Mouse (Mus musculus) embryonic fibroblast, embryonic 13.5 days (primary cell): Measurements from ENCODE around the gene Dock6. TPM values are rescaled to one million over a fixed set of nuclear protein-coding genes. Genes with fewer than 3 reads are reported as not detected.

Source experiments
- H3K27ac ChIP-seq: 2 replicates; pipeline ENCODE4 v1.5.1; 2012; ENCODE audit warnings: low read length, control low read depth, inconsistent platforms; ENCODE audit not compliant: insufficient read depth
- H3K4me1 ChIP-seq: 2 replicates; pipeline ENCODE4 v1.6.1; 2011; ENCODE audit warnings: low read length; ENCODE audit not compliant: control insufficient read depth, insufficient read depth
- H3K4me3 ChIP-seq: 2 replicates; pipeline ENCODE4 v1.5.1; 2011; ENCODE audit warnings: mild to moderate bottlenecking, control low read depth, low read length; ENCODE audit not compliant: insufficient read depth
- CTCF ChIP-seq: IDR thresholded peaks from 2 replicates; pipeline ENCODE4 v1.5.1; 2011; ENCODE audit warnings: mild to moderate bottlenecking, control low read depth, low read length, moderate library complexity, borderline replicate concordance; ENCODE audit not compliant: insufficient read depth
- POLR2A ChIP-seq: IDR thresholded peaks from 2 replicates; pipeline ENCODE4 v1.6.1; 2011; ENCODE audit warnings: low read depth, mild to moderate bottlenecking, control low read depth, low read length, moderate library complexity
- polyA plus RNA-seq: library from polyadenylated mRNA; stranded (reverse); fragments of >200 nt; gene quantifications from 2 replicates; pipeline ENCODE4 v1.2.4, GENCODE M21; 2011; ENCODE audit warnings: low read depth; ENCODE audit not compliant: missing spikeins, insufficient read length

Gene Dock6
- polyA plus RNA-seq, 1 experiment: 18.6 TPM

GRCm38 (mm10) chr9:21830936-21831335 is 21.5 kb downstream of the Dock6 start:
- TF ChIP-seq POLR2A: no peak
- no peak for TF ChIP-seq CTCF
- Histone ChIP-seq H3K4me1 (no peaks in the 10 kb centered on the region), H3K4me3 (no peak overlapping the region), H3K27ac (no peak overlapping the region)

- TF ChIP-seq CTCF: no peak
- no peak for TF ChIP-seq POLR2A
- H3K4me3 ChIP-seq: no peak overlapping the region
- H3K4me1 ChIP-seq: no peaks in the 10 kb centered on the region
- no peak overlapping the region for H3K27ac ChIP-seq
Observed at GRCm38 (mm10) chr9:21830461-21830850, 22.0 kb downstream of the Dock6 start.

- Histone ChIP-seq H3K4me3 (no peak overlapping the region), H3K27ac (no peak overlapping the region), H3K4me1 (no peaks in the 10 kb centered on the region)
- TF ChIP-seq CTCF: no peak
- no peak for TF ChIP-seq POLR2A
Observed at GRCm38 (mm10) chr9:21829834-21830460, 22.5 kb downstream of the Dock6 start.

- no peak overlapping the region for H3K27ac ChIP-seq
- H3K4me1 ChIP-seq: no peaks in the 10 kb centered on the region
- TF ChIP-seq POLR2A (no peak), CTCF (no peak)
- H3K4me3 ChIP-seq: no peak overlapping the region
Observed at GRCm38 (mm10) chr9:21824366-21824765, 28.1 kb downstream of the Dock6 start.

- TF ChIP-seq CTCF (no peak), POLR2A (no peak)
- Histone ChIP-seq H3K4me3 (no peak overlapping the region), H3K27ac (no peak overlapping the region), H3K4me1 (no peaks in the 10 kb centered on the region)
Observed at GRCm38 (mm10) chr9:21823957-21824356, 28.5 kb downstream of the Dock6 start.

GRCm38 (mm10) chr9:21822686-21823085 is 29.7 kb downstream of the Dock6 start:
- Histone ChIP-seq H3K4me3 (no peak overlapping the region), H3K27ac (no peak overlapping the region), H3K4me1 (no peaks in the 10 kb centered on the region)
- TF ChIP-seq CTCF (no peak), POLR2A (no peak)

- no peak overlapping the region for H3K4me3 ChIP-seq
- no peak overlapping the region for H3K27ac ChIP-seq
- no peaks in the 10 kb centered on the region for H3K4me1 ChIP-seq
- TF ChIP-seq POLR2A: no peak
- no peak for TF ChIP-seq CTCF
Observed at GRCm38 (mm10) chr9:21820183-21820582, 32.3 kb downstream of the Dock6 start.

GRCm38 (mm10) chr9:21819181-21819729 is 33.2 kb downstream of the Dock6 start:
- no peak overlapping the region for H3K27ac ChIP-seq
- H3K4me3 ChIP-seq: no peak overlapping the region
- H3K4me1 ChIP-seq: no peaks in the 10 kb centered on the region
- TF ChIP-seq POLR2A (no peak), CTCF (no peak)

- TF ChIP-seq CTCF (no peak), POLR2A (no peak)
- Histone ChIP-seq H3K4me3 (no peak overlapping the region), H3K27ac (no peak overlapping the region), H3K4me1 (no peaks in the 10 kb centered on the region)
Observed at GRCm38 (mm10) chr9:21818561-21818960, 33.9 kb downstream of the Dock6 start.

GRCm38 (mm10) chr9:21818125-21818524 is 34.3 kb downstream of the Dock6 start:
- H3K4me3 ChIP-seq: no peak overlapping the region
- H3K27ac ChIP-seq: no peak overlapping the region
- H3K4me1 ChIP-seq: no peaks in the 10 kb centered on the region
- TF ChIP-seq CTCF (no peak), POLR2A (no peak)
